Mouse (Mus musculus) testis, adult 2 months (tissue): ENCODE data around the gene Rtn4rl1. TPM values are rescaled to one million over a fixed set of nuclear protein-coding genes. Genes with fewer than 3 reads are reported as not detected.
A peak's percentile ranks its signal among the peaks of the same experiment; 100 is the strongest.
"Not testable (repeated sequence)": the region's sequence is repeated elsewhere in the genome, so short reads cannot be mapped to it uniquely, and the experiment has no call there.

Source experiments
- H3K27ac ChIP-seq: fragments of 200-500 bp; 2 replicates; pipeline ENCODE4 v1.5.1; 2012; ENCODE audit warnings: low read depth, low read length; ENCODE audit not compliant: control insufficient read depth, insufficient read depth
- H3K27me3 ChIP-seq: fragments of 200-500 bp; 2 replicates; pipeline ENCODE4 v1.6.1; 2012; ENCODE audit warnings: mild to moderate bottlenecking, low read length, moderate library complexity; ENCODE audit not compliant: control insufficient read depth, insufficient read depth
- H3K36me3 ChIP-seq: fragments of 200-500 bp; 2 replicates; pipeline ENCODE4 v1.6.1; 2012; ENCODE audit warnings: mild to moderate bottlenecking, low read length; ENCODE audit not compliant: control insufficient read depth, insufficient read depth
- H3K4me1 ChIP-seq: fragments of 200-500 bp; 2 replicates; pipeline ENCODE4 v1.6.1; 2012; ENCODE audit warnings: low read length; ENCODE audit not compliant: control insufficient read depth, insufficient read depth
- H3K4me3 ChIP-seq: fragments of 200-500 bp; 2 replicates; pipeline ENCODE4 v1.5.1; 2012; ENCODE audit warnings: low read depth, mild to moderate bottlenecking, low read length, moderate library complexity, mixed read lengths; ENCODE audit not compliant: control insufficient read depth
- CTCF ChIP-seq: fragments of 200-500 bp; IDR thresholded peaks from 2 replicates; pipeline ENCODE4 v1.5.1; 2012; ENCODE audit warnings: low read depth, mild to moderate bottlenecking, inconsistent platforms, low read length, moderate library complexity; ENCODE audit not compliant: control insufficient read depth, insufficient read depth, insufficient replicate concordance
- POLR2A ChIP-seq: fragments of 200-500 bp; IDR thresholded peaks from 2 replicates; pipeline ENCODE4 v1.6.1; 2012; ENCODE audit warnings: low read depth, mild to moderate bottlenecking, inconsistent platforms, low read length, moderate library complexity; ENCODE audit not compliant: control insufficient read depth
- polyA plus RNA-seq: library from polyadenylated mRNA; depleted of rRNA; stranded (reverse); fragments of >200 nt; gene quantifications from 2 replicates; pipeline ENCODE4 v1.2.3, GENCODE M21; 2012

Rtn4rl1 gene
- polyA plus RNA-seq, 1 experiment: 3.3 TPM

- Histone ChIP-seq H3K27me3 (peaks cover 2% of the 10 kb centered on the region), H3K36me3 (no peaks in the 10 kb centered on the region), H3K27ac (no peak overlapping the region), H3K4me1 (peaks cover 31% of the 10 kb centered on the region), H3K4me3 (peak overlapping the region; percentile 76)
- TF ChIP-seq CTCF: peak; percentile 42; the same call in 1 of the 2 replicates
- no peak for TF ChIP-seq POLR2A
Measured at GRCm38 (mm10) chr11:75170136-75170751, 23.3 kb upstream of the Rtn4rl1 start.

- H3K4me3 ChIP-seq: peak overlapping the region; percentile 76
- H3K27ac ChIP-seq: no peak overlapping the region
- H3K27me3 ChIP-seq: peaks cover 2% of the 10 kb centered on the region
- H3K4me1 ChIP-seq: peaks cover 21% of the 10 kb centered on the region
- no peaks in the 10 kb centered on the region for H3K36me3 ChIP-seq
- TF ChIP-seq POLR2A: no peak
- TF ChIP-seq CTCF: no peak
Measured at GRCm38 (mm10) chr11:75171186-75171865, 22.3 kb upstream of the Rtn4rl1 start.

GRCm38 (mm10) chr11:75172151-75173094, 21.2 kb upstream of the Rtn4rl1 start:
- H3K4me1 ChIP-seq: peaks cover 16% of the 10 kb centered on the region
- H3K4me3 ChIP-seq: peak overlapping the region; percentile 76
- 0 out of 2 replicates have a peak overlapping the region, but pooled peaks have one; percentile 14 for H3K27ac ChIP-seq
- peaks cover 2% of the 10 kb centered on the region for H3K27me3 ChIP-seq
- TF ChIP-seq CTCF (no peak), POLR2A (no peak; the same call in none of the 2 replicates)
- H3K36me3 ChIP-seq: no peaks in the 10 kb centered on the region

GRCm38 (mm10) chr11:75173095-75173798, 20.3 kb upstream of the Rtn4rl1 start:
- TF ChIP-seq CTCF (no peak), POLR2A (peak; percentile 64; the same call in 1 of the 2 replicates)
- peak overlapping the region; percentile 14; the same call in 1 of the 2 replicates for H3K27ac ChIP-seq
- peaks cover 2% of the 10 kb centered on the region for H3K27me3 ChIP-seq
- peaks cover 13% of the 10 kb centered on the region for H3K4me1 ChIP-seq
- H3K36me3 ChIP-seq: no peaks in the 10 kb centered on the region
- peak overlapping the region; percentile 68 for H3K4me3 ChIP-seq

- peak overlapping the region; percentile 3; the same call in 1 of the 2 replicates for H3K27ac ChIP-seq
- TF ChIP-seq POLR2A (no peak), CTCF (no peak)
Measured at GRCm38 (mm10) chr11:75173799-75174165, 19.8 kb upstream of the Rtn4rl1 start.

GRCm38 (mm10) chr11:75174574-75174973, 19.0 kb upstream of the Rtn4rl1 start:
- not testable (repeated sequence) for H3K27ac ChIP-seq, H3K27me3 ChIP-seq, H3K36me3 ChIP-seq
- Histone ChIP-seq H3K4me1 (peaks cover 16% of the 10 kb centered on the region), H3K4me3 (peak overlapping the region; percentile 68)

More at GRCm38 (mm10) chr11:75173799-75174165, 19.8 kb upstream of the Rtn4rl1 start:
- peaks cover 14% of the 10 kb centered on the region for H3K4me1 ChIP-seq
- peak overlapping the region; percentile 68 for H3K4me3 ChIP-seq
- peaks cover 2% of the 10 kb centered on the region for H3K27me3 ChIP-seq
- H3K36me3 ChIP-seq: no peaks in the 10 kb centered on the region
